Mouse (Mus musculus) ES-E14 (cell line): ENCODE measurements at regions not wholly inside any gene's neighbourhood (a gene's known extent, or its start where the extent isn't known, plus 50 kb on each side); places are given as distances from the start of the nearest gene placed in this dataset.

Experiments used
- DNase-seq: peaks from one replicate; pipeline ENCODE4 v3.0.0-alpha.2; 2013; ENCODE audit warnings: low read depth, low spot score
- H3K27ac ChIP-seq: 2 replicates; pipeline ENCODE4 v1.5.1; 2012; ENCODE audit warnings: low read depth, mild to moderate bottlenecking, low read length, moderate library complexity, mixed read lengths; ENCODE audit not compliant: poor library complexity, insufficient read depth, severe bottlenecking
- H3K36me3 ChIP-seq: 2 replicates; pipeline ENCODE4 v1.6.1; 2012; ENCODE audit warnings: mild to moderate bottlenecking, low read length, moderate library complexity, mixed read lengths; ENCODE audit not compliant: control insufficient read depth, poor library complexity, insufficient read depth, severe bottlenecking
- H3K4me1 ChIP-seq, 2 experiments: fragments of 150-350 bp in 1 of 2; sonication (generic) in 1 of 2; 2 replicates each; pipeline ENCODE4 v1.6.1; 2012; ENCODE audit warnings: low read length in 2 of 2, mild to moderate bottlenecking in 1 of 2, mixed read lengths in 1 of 2; ENCODE audit not compliant: control insufficient read depth in 2 of 2, insufficient read depth in 2 of 2, poor library complexity in 1 of 2
- H3K4me3 ChIP-seq, 2 experiments: fragments of 150-350 bp in 1 of 2; sonication (generic) in 1 of 2; 2 replicates each; pipeline ENCODE4 v1.5.1; 2012; ENCODE audit warnings: low read length in 2 of 2, low read depth in 1 of 2, mild to moderate bottlenecking in 1 of 2, mixed read lengths in 1 of 2; ENCODE audit not compliant: insufficient read depth in 1 of 2, poor library complexity in 1 of 2, severe bottlenecking in 1 of 2
- H3K9ac ChIP-seq: 2 replicates; pipeline ENCODE4 v1.6.1; 2012; ENCODE audit warnings: low read depth, mild to moderate bottlenecking, low read length, mixed read lengths; ENCODE audit not compliant: poor library complexity, insufficient read depth, severe bottlenecking
- H3K9me3 ChIP-seq: fragments of 150-350 bp; sonication (generic); 2 replicates; pipeline ENCODE4 v1.6.1; 2012; ENCODE audit warnings: low read depth, mild to moderate bottlenecking, low read length; ENCODE audit not compliant: control insufficient read depth, insufficient read depth
- CHD2 ChIP-seq: IDR thresholded peaks from 2 replicates; pipeline ENCODE4 v1.6.1; 2014; ENCODE audit warnings: mild to moderate bottlenecking, low read depth, low read length, inconsistent platforms
- HCFC1 ChIP-seq: IDR thresholded peaks from 2 replicates; pipeline ENCODE4 v1.6.1; 2012; ENCODE audit warnings: low read length, inconsistent platforms, borderline replicate concordance; ENCODE audit not compliant: insufficient read depth
- MAFK ChIP-seq: IDR thresholded peaks from 2 replicates; pipeline ENCODE4 v1.6.1; 2014; ENCODE audit warnings: mild to moderate bottlenecking, low read depth, low read length, inconsistent platforms; ENCODE audit not compliant: insufficient read depth
- ZC3H11A ChIP-seq: IDR thresholded peaks from 2 replicates; pipeline ENCODE4 v1.6.1; 2012; ENCODE audit warnings: low read depth, mild to moderate bottlenecking, inconsistent platforms, low read length, borderline replicate concordance
- ZNF384 ChIP-seq: IDR thresholded peaks from 2 replicates; pipeline ENCODE4 v1.6.1; 2012; ENCODE audit warnings: low read depth, low read length, inconsistent platforms
- in situ Hi-C, 2 experiments: fragments of 600-800 bp; cut with MboI; formaldehyde crosslinking; loops; one replicate each; pipeline ENCODE4 v1.15.1; 2025; ENCODE audit warnings: low sequenced_read_pairs in 2 of 2, inconsistent platforms in 1 of 2; ENCODE audit not compliant: unreplicated experiment in 2 of 2

GRCm38 (mm10) chr7:136083571-136084342 lies 367.6 kb upstream of the Mki67 start:
- Histone ChIP-seq H3K27ac (no peak overlapping the region), H3K4me3 (no peak overlapping the region), H3K9ac (no peak overlapping the region), H3K36me3 (no peaks in the 10 kb centered on the region), H3K4me1 (no peaks in the 10 kb centered on the region), H3K9me3 (no peaks in the 10 kb centered on the region)
- in situ Hi-C loops: no loop called here
- no peak for DNase-seq
- TF ChIP-seq MAFK: no peak

DNA sequence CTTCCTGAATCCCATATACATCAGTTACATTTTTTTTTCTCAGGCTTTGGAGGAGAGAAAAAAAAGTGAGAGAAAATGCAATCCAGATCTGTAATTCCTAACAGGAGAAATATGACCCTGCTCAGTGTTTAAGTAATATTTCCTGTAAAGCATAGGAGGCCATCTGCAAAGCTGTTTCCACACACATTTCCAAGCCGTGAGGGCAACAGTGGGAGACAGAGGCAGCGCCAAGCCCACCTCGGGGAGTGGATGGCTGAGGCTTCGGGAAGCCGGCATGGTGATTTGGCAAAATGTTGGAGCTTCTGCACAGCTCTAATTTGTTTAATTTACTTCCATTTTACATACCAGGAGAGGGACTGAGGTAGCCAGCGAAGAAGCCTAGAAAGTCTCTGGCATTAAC lies 372.6 kb upstream of the Mki67 start:
- H3K9me3 ChIP-seq: no peaks in the 10 kb centered on the region
- in situ Hi-C loops: no loop called here
- DNase-seq: no peak
- no peak overlapping the region for H3K27ac ChIP-seq
- no peaks in the 10 kb centered on the region for H3K36me3 ChIP-seq
- TF ChIP-seq MAFK (no peak), ZNF384 (no peak), CHD2 (no peak), ZC3H11A (no peak), HCFC1 (no peak)
- H3K4me1 ChIP-seq: no peaks in the 10 kb centered on the region
- no peak overlapping the region for H3K4me3 ChIP-seq
- no peak overlapping the region for H3K9ac ChIP-seq

DNA sequence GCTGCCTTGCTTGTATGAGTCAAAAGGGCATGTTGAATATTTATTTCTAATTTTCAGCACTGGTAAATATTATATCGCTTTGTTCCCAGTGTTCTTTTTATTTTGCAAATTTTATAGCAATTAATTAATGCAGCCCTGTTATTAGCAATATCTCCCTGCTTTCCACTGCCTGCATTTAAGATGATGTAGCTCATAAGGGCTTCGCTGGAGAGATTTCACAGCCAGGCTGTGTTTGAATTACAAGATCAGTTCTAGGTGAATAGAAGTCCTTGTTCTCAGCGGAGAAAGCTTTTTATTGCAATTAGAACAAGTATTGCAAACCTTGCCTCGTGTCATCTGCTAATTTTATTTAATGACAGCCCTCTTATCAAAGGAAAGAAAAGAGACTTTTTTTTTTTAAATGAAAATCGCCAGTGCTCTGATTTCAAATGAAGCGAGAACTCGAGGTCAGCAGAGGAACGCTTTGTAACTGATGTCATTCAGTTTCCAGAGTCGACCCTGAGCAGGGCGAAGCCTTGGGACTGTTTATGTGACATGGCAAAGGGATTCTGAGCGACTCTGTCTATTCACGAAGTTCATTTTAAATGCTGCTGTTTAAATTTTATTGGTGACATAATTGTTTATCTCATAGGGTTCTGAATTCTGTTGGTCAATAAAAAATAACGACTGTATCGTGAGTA lies 378.7 kb upstream of the Mki67 start:
- TF ChIP-seq ZNF384: no peak
- no peak for TF ChIP-seq ZC3H11A
- TF ChIP-seq HCFC1: no peak
- TF ChIP-seq CHD2: no peak
- TF ChIP-seq MAFK: no peak
- Histone ChIP-seq H3K4me3 (no peak overlapping the region), H3K27ac (no peak overlapping the region), H3K36me3 (no peaks in the 10 kb centered on the region), H3K4me1 (no peaks in the 10 kb centered on the region), H3K9me3 (no peaks in the 10 kb centered on the region), H3K9ac (no peak overlapping the region)
- DNase-seq: no peak
- in situ Hi-C loops: no loop called here

GRCm38 (mm10) chr7:136104021-136104420 lies 387.9 kb upstream of the Mki67 start:
- no peaks in the 10 kb centered on the region for H3K36me3 ChIP-seq

More at GRCm38 (mm10) chr7:136104021-136104420, 387.9 kb upstream of the Mki67 start:
- Histone ChIP-seq H3K9me3 (no peaks in the 10 kb centered on the region), H3K4me3 (no peak overlapping the region), H3K27ac (no peak overlapping the region), H3K4me1 (no peaks in the 10 kb centered on the region), H3K9ac (no peak overlapping the region)
- TF ChIP-seq HCFC1 (no peak), CHD2 (no peak), MAFK (no peak), ZNF384 (no peak), ZC3H11A (no peak)
- no peak for DNase-seq
- in situ Hi-C loops: no loop called here
